Mouse (Mus musculus) thymus, postnatal 0 days (tissue): Measurements from ENCODE around the gene Mindy4. TPM values are rescaled to one million over a fixed set of nuclear protein-coding genes. Genes with fewer than 3 reads are reported as not detected.
"Not testable (repeated sequence)": the region's sequence is repeated elsewhere in the genome, so short reads cannot be mapped to it uniquely, and the experiment has no call there.

Source experiments
- DNase-seq: peaks from one replicate; pipeline ENCODE4 v3.0.0-alpha.2; 2015; ENCODE audit warnings: low spot score
- polyA plus RNA-seq: library from polyadenylated mRNA; unstranded; fragments of >200 nt; fragmentation: Nextera tagmentation; extraction: Ambion mirVana; gene quantifications from 2 replicates; pipeline ENCODE4 v1.2.1, GENCODE M21; 2015

Gene Mindy4
- polyA plus RNA-seq: 2.3 and 3.5 TPM in 2 replicates

GRCm38 (mm10) chr6:55202913-55203910 lies at the start of gene Mindy4:
TSS of gene Mindy4 (plus strand) at chr6:55203383.
- peak; percentile 58 for DNase-seq

GRCm38 (mm10) chr6:55159256-55159655 lies 43.9 kb upstream of the Mindy4 start:
- no peak for DNase-seq

- no peak for DNase-seq
Observed at GRCm38 (mm10) chr6:55161311-55161761, 41.8 kb upstream of the Mindy4 start.

- no peak for DNase-seq
Observed at GRCm38 (mm10) chr6:55163046-55163584, 40.1 kb upstream of the Mindy4 start.

GRCm38 (mm10) chr6:55166777-55167463 lies 36.3 kb upstream of the Mindy4 start:
- DNase-seq: peak; percentile 81

- no peak for DNase-seq
Observed at GRCm38 (mm10) chr6:55169818-55170217, 33.4 kb upstream of the Mindy4 start.

GRCm38 (mm10) chr6:55171638-55172037 lies 31.5 kb upstream of the Mindy4 start:
- no peak for DNase-seq

- DNase-seq: no peak
Observed at GRCm38 (mm10) chr6:55173171-55173570, 30.0 kb upstream of the Mindy4 start.

- DNase-seq: no peak
Observed at GRCm38 (mm10) chr6:55173941-55174349, 29.2 kb upstream of the Mindy4 start.

GRCm38 (mm10) chr6:55174741-55175181 lies 28.4 kb upstream of the Mindy4 start, which contains the start of gene Inmt:
TSS of gene Inmt (minus strand) at chr6:55175043.
- DNase-seq: no peak

- DNase-seq: no peak
Observed at GRCm38 (mm10) chr6:55175456-55175855, 27.7 kb upstream of the Mindy4 start.

- DNase-seq: no peak
Observed at GRCm38 (mm10) chr6:55175892-55176291, 27.3 kb upstream of the Mindy4 start.

GRCm38 (mm10) chr6:55177060-55177732 lies 26.0 kb upstream of the Mindy4 start:
- DNase-seq: peak; percentile 15

- DNase-seq: no peak
Observed at GRCm38 (mm10) chr6:55179560-55179959, 23.6 kb upstream of the Mindy4 start.

GRCm38 (mm10) chr6:55182655-55183430 lies 20.3 kb upstream of the Mindy4 start:
- no peak for DNase-seq

- DNase-seq: not testable (repeated sequence)
Observed at GRCm38 (mm10) chr6:55187827-55188226, 15.4 kb upstream of the Mindy4 start.

GRCm38 (mm10) chr6:55189406-55189805 lies 13.8 kb upstream of the Mindy4 start:
- DNase-seq: no peak

- DNase-seq: no peak
Observed at GRCm38 (mm10) chr6:55191537-55191936, 11.6 kb upstream of the Mindy4 start.

GRCm38 (mm10) chr6:55193171-55193570 lies 10.0 kb upstream of the Mindy4 start:
- no peak for DNase-seq

GRCm38 (mm10) chr6:55199047-55199446 lies 4.1 kb upstream of the Mindy4 start:
- no peak for DNase-seq
